Comparison of ENCODE assay signal across 10 mouse cellular contexts in genomic region chr16:72307537-72308330, GRCm38 (mm10). TPM values are rescaled to one million over a fixed set of nuclear protein-coding genes. Genes with fewer than 3 reads are reported as not detected.
A peak's percentile ranks its signal among the peaks of the same experiment; 100 is the strongest.
DNase-seq lines count a peak whose midpoint lies in the region; ATAC-seq lines count a peak whose summit lies in the region.
"Had no signal": no experiment of that assay in that cellular context is flagged by ENCODE, and none has a peak within 500 bp of the region (broad histone marks: within the 10 kb centered on the region; RNA-seq: fewer than 3 reads in every experiment).

Gene Robo1, plus strand, starts transcription at chr16:72308306.

- 77% methylated on average over 8 of the region's 8 CpGs for WGBS in heart, embryonic 10.5 days
- 71% methylated on average over 8 of the region's 8 CpGs for WGBS in forebrain, embryonic 14.5 days

- H3K27me3 ChIP-seq in heart, embryonic 10.5 days (ENCODE audit: insufficient read depth, poor library complexity, severe bottlenecking): no peaks in the 10 kb centered on the region
- H3K27me3 ChIP-seq in forebrain, embryonic 14.5 days (replicated peaks; ENCODE audit: control insufficient read depth, insufficient read depth, low read length): no peaks in the 10 kb centered on the region
- H3K27me3 ChIP-seq: CH12.LX had no signal

- H3K9me3 ChIP-seq in heart, embryonic 10.5 days: no peaks in the 10 kb centered on the region
- H3K9me3 ChIP-seq in forebrain, embryonic 14.5 days (replicated peaks; ENCODE audit: control insufficient read depth, low read length): no peaks in the 10 kb centered on the region

- H3K4me1 ChIP-seq in heart, embryonic 10.5 days: no peaks in the 10 kb centered on the region
- H3K4me1 ChIP-seq in forebrain, embryonic 14.5 days (ENCODE audit: control insufficient read depth, insufficient read depth, low read length): no peaks in the 10 kb centered on the region

- no peak for ATAC-seq in forebrain, embryonic 14.5 days
- no peak for ATAC-seq in erythroblast, adult 5-6 weeks (replicated peaks; ENCODE audit: low FRiP score, poor library complexity, severe bottlenecking)
- ATAC-seq in CD4-positive, CD25-positive, alpha-beta regulatory T cell, adult 4 months: no peak

- intact Hi-C loops in heart, postnatal 36 days (cut with DNase I): no loop called here
- intact Hi-C loops in left cerebral cortex, postnatal 4 days (cut with DNase I): no loop called here

- H3K27ac ChIP-seq in heart, embryonic 10.5 days: no peak within 1 kb of the TSS
- no peak within 1 kb of the TSS for H3K27ac ChIP-seq in forebrain, embryonic 14.5 days (ENCODE audit: low read depth, low read length)

- no peak within 1 kb of the TSS for H3K9ac ChIP-seq in forebrain, embryonic 14.5 days (ENCODE audit: low read length)

- H3K4me2 ChIP-seq in forebrain, embryonic 14.5 days (ENCODE audit: low read length): no peak within 1 kb of the TSS

- no peak for DNase-seq in heart, embryonic 10.5 days (ENCODE audit: low spot score)
- DNase-seq in heart, postnatal 36 days: no peak
- DNase-seq in adrenal gland, adult 8-10 months: no peak
- peak; percentile 36 for DNase-seq in forebrain, embryonic 14.5 days (ENCODE audit: low spot score)
- no peak for DNase-seq in left cerebral cortex, postnatal 4 days
- no peak for DNase-seq in gastrocnemius, adult 18-20 months (ENCODE audit: low spot score)

- H3K4me3 ChIP-seq in heart, embryonic 10.5 days: no peak within 1 kb of the TSS
- no peak within 1 kb of the TSS for H3K4me3 ChIP-seq in forebrain, embryonic 14.5 days (ENCODE audit: low read depth, low read length)
- H3K4me3 ChIP-seq: erythroblast, embryonic 14.5 days had no signal

- H3K36me3 ChIP-seq in heart, embryonic 10.5 days: no peaks in the 10 kb centered on the region
- H3K36me3 ChIP-seq in forebrain, embryonic 14.5 days (ENCODE audit: control insufficient read depth, insufficient read depth, low read length): no peaks in the 10 kb centered on the region

RNA-seq across cellular contexts. Expression of gene Robo1, which starts in this region (rescaled TPM):
- polyA plus RNA-seq in heart, embryonic 10.5 days (2016; fragmentation: Nextera tagmentation; extraction: Ambion mirVana): 20.8 and 30.6 TPM in 2 replicates
- 1 to 10 TPM; 1.4 TPM for total RNA-seq in heart, postnatal 36 days (2021)
- 100 to 1,000 TPM; 112 to 184 (median 152) TPM for total RNA-seq in adrenal gland, adult 8-10 months (2022)
- 37.1 and 49.4 TPM in 2 replicates for polyA plus RNA-seq in forebrain, embryonic 14.5 days (2014; fragmentation: Nextera tagmentation; extraction: Ambion mirVana)
- 100 to 1,000 TPM; 130 to 134 TPM for total RNA-seq in left cerebral cortex, postnatal 4 days (2021)
- total RNA-seq in erythroblast, adult 5-6 weeks (2015; ENCODE audit: low replicate concordance): not detected in 2 replicates
- 0.43 TPM in 1 of 2 replicates, not detected in the other for total RNA-seq in erythroblast, adult 5-6 weeks (2017; ENCODE audit: low replicate concordance)
- total RNA-seq in gastrocnemius, adult 18-20 months (2021): 1 to 10 TPM in 1 of 2 experiments, under 1 TPM in 1; 0.84 to 1.2 TPM
- under 1 TPM in 1 of 2 experiments, not detected in 1; 0.20 TPM for polyA plus RNA-seq in CD4-positive, CD25-positive, alpha-beta regulatory T cell, adult 4 months (2017; shearing (Covaris generic))
- total RNA-seq: CH12.LX had no signal
- polyA plus RNA-seq: erythroblast, embryonic 14.5 days had no signal

Comparison
In these comparisons a context has a peak if more than half of its experiments do, and no peak if none do; other contexts are left out.
1. RNA of gene Robo1 (total RNA-seq): 112 to 184 TPM in adrenal gland, adult 8-10 months and 130 to 134 TPM in left cerebral cortex, postnatal 4 days; 1.4 TPM in heart, postnatal 36 days, 0.84 to 1.2 TPM in gastrocnemius, adult 18-20 months and 0.43 TPM in erythroblast, adult 5-6 weeks; every median in the first group is over 10 times any median in the second.
2. RNA of gene Robo1 (polyA plus RNA-seq): 37.1 to 49.4 TPM in forebrain, embryonic 14.5 days and 20.8 to 30.6 TPM in heart, embryonic 10.5 days; 0.20 TPM in CD4-positive, CD25-positive, alpha-beta regulatory T cell, adult 4 months; every median in the first group is over 10 times any median in the second.